Mouse (Mus musculus): ENCODE results near the gene Dnajc6.

DNA sequence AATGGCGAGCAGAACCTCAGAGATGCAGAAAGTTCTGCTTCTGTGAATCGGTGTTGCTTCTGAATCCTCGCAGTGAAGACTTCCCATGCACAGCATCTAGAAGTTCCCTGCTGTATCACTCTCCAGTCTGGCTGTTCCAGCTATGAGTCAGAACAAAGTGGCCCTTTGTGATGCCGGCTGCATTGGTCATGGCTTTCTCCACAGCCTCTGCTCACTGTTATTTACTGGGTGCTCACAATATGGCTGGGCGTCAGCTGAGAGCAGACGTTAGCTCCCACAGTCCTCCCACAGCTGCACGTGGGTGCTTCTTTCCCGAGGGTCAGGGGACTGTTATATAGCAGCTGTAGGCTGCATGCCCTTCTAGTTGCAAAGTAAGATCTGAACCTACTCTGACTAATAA is 92.5 kb downstream of the Dnajc6 start:
- TF ChIP-seq GATA1 (IDR thresholded peaks at IDR 0.05; ENCODE audit: borderline replicate concordance, low read length) (no peak), FLI1 (IDR thresholded peaks at IDR 0.05; ENCODE audit: low read length) (no peak)

All from megakaryocyte, embryonic 14.5 days (primary cell).